Mouse (Mus musculus): Measurements from ENCODE around the gene Pde6h.

- TF ChIP-seq CTCF (IDR thresholded peaks at IDR 0.05): no peak
- no peak for TF ChIP-seq EP300 (IDR thresholded peaks at IDR 0.05)
Observed at GRCm38 (mm10) chr6:136914234-136914633, 9.4 kb upstream of the Pde6h start.
